Mouse (Mus musculus) neural tube, embryonic 15.5 days (tissue): ENCODE results near the gene Farp1. TPM values are rescaled to one million over a fixed set of nuclear protein-coding genes. Genes with fewer than 3 reads are reported as not detected.

ENCODE experiments used
- ATAC-seq: fragments of 200-750 bp; cut with Nextera tagmentation; 2 replicates; pipeline ENCODE4 v1.8.0; 2017; ENCODE audit warnings: mild to moderate bottlenecking, moderate TSS enrichment, moderate library complexity; ENCODE audit not compliant: low FRiP score
- H3K27ac ChIP-seq: fragments of 300-500 bp; sonication (generic); replicated peaks from 2 replicates; pipeline ENCODE4 v1.5.1; 2015; ENCODE audit warnings: mild to moderate bottlenecking, inconsistent platforms
- H3K27me3 ChIP-seq: fragments of 300-500 bp; sonication (generic); replicated peaks from 2 replicates; pipeline ENCODE4 v1.6.1; 2015; ENCODE audit warnings: inconsistent platforms
- H3K36me3 ChIP-seq: fragments of 300-500 bp; sonication (generic); 2 replicates; pipeline ENCODE4 v1.6.1; 2015; ENCODE audit warnings: inconsistent platforms
- H3K4me1 ChIP-seq: fragments of 300-500 bp; sonication (generic); 2 replicates; pipeline ENCODE4 v1.6.1; 2015; ENCODE audit warnings: inconsistent platforms
- H3K4me2 ChIP-seq: fragments of 300-500 bp; sonication (generic); 2 replicates; pipeline ENCODE4 v1.6.1; 2015; ENCODE audit warnings: inconsistent platforms, mild to moderate bottlenecking, moderate library complexity
- H3K4me3 ChIP-seq: fragments of 300-500 bp; sonication (generic); replicated peaks from 2 replicates; pipeline ENCODE4 v1.5.1; 2015; ENCODE audit warnings: mild to moderate bottlenecking, inconsistent platforms
- H3K9ac ChIP-seq: fragments of 300-500 bp; sonication (generic); replicated peaks from 2 replicates; pipeline ENCODE4 v1.6.1; 2015; ENCODE audit warnings: mild to moderate bottlenecking, inconsistent platforms
- H3K9me3 ChIP-seq: fragments of 300-500 bp; sonication (generic); replicated peaks from 2 replicates; pipeline ENCODE4 v1.6.1; 2016; ENCODE audit warnings: inconsistent platforms
- WGBS: fragments of 180-500 bp; shearing (Covaris S2); methylation state at CpG from one replicate; pipeline ENCODE4 v1.1.7; 2015; ENCODE audit warnings: mixed read lengths; 5-methylcytosine and 5-hydroxymethylcytosine counted together
- polyA plus RNA-seq: library from polyadenylated mRNA; unstranded; fragments of >200 nt; fragmentation: Nextera tagmentation; extraction: Ambion mirVana; gene quantifications from 2 replicates; pipeline ENCODE4 v1.2.1, GENCODE M21; 2015

Farp1 gene
- polyA plus RNA-seq, 1 experiment from 2014 or later, result 28.5 TPM

GRCm38 (mm10) chr14:121148088-121148785 is 113.2 kb downstream of the Farp1 start:
- no peaks in the 10 kb centered on the region for H3K27me3 ChIP-seq
- H3K9ac ChIP-seq, result no peak overlapping the region
- H3K9me3 ChIP-seq, result no peaks in the 10 kb centered on the region
- H3K4me1 ChIP-seq, result peaks cover 51% of the 10 kb centered on the region
- no peaks in the 10 kb centered on the region for H3K36me3 ChIP-seq
- WGBS, result 76% methylated on average over 11 of the region's 11 CpGs
- no peak overlapping the region for H3K27ac ChIP-seq
- ATAC-seq, result no peak
- H3K4me3 ChIP-seq, result no peak overlapping the region
- no peak overlapping the region for H3K4me2 ChIP-seq

DNA sequence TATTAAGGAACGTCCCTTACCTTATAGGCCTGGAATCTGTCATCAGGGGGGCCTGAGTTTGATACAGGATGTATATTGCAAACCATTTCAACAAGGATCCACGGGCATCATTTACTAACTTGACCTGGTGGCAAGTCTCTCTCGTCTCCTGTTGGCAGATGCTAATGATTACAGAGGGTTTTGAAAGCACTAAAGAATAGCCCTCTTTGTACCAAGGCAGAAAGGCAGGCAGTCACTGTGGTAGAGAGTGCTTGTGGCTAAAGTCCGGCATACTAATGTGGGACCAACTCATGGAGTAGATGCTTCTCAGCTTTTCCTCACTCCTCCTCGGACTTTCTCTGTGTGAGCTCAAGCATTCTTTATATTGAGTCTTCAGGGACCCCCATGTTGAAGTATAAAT is 115.0 kb downstream of the Farp1 start:
- H3K27me3 ChIP-seq, result no peaks in the 10 kb centered on the region
- 61% methylated on average over 5 of the region's 5 CpGs for WGBS
- H3K4me3 ChIP-seq, result no peak overlapping the region
- H3K27ac ChIP-seq, result no peak overlapping the region
- no peak for ATAC-seq
- peaks cover 64% of the 10 kb centered on the region for H3K4me1 ChIP-seq
- no peaks in the 10 kb centered on the region for H3K36me3 ChIP-seq
- H3K9ac ChIP-seq, result no peak overlapping the region
- H3K4me2 ChIP-seq, result no peak overlapping the region
- no peaks in the 10 kb centered on the region for H3K9me3 ChIP-seq

- Histone ChIP-seq H3K4me3 (no peak overlapping the region), H3K4me2 (no peak overlapping the region), H3K27ac (peak overlapping the region; percentile 45; the same call in 1 of the 2 replicates), H3K9ac (no peak overlapping the region), H3K36me3 (no peaks in the 10 kb centered on the region), H3K9me3 (no peaks in the 10 kb centered on the region), H3K4me1 (peaks cover 60% of the 10 kb centered on the region), H3K27me3 (no peaks in the 10 kb centered on the region)
- WGBS, result 79% methylated on average over 10 of the region's 10 CpGs
- no peak for ATAC-seq
Measured at GRCm38 (mm10) chr14:121151837-121152236, 116.8 kb downstream of the Farp1 start.

GRCm38 (mm10) chr14:121152771-121153170 is 117.8 kb downstream of the Farp1 start:
- 65% methylated on average over 6 of the region's 6 CpGs for WGBS
- ATAC-seq, result no peak
- Histone ChIP-seq H3K27ac (peak overlapping the region; percentile 56; the same call in 1 of the 2 replicates), H3K4me3 (no peak overlapping the region), H3K36me3 (no peaks in the 10 kb centered on the region), H3K9me3 (no peaks in the 10 kb centered on the region), H3K4me2 (no peak overlapping the region), H3K9ac (no peak overlapping the region), H3K4me1 (peaks cover 57% of the 10 kb centered on the region), H3K27me3 (no peaks in the 10 kb centered on the region)

- H3K9ac ChIP-seq, result no peak overlapping the region
- H3K4me3 ChIP-seq, result no peak overlapping the region
- H3K36me3 ChIP-seq, result no peaks in the 10 kb centered on the region
- no peaks in the 10 kb centered on the region for H3K9me3 ChIP-seq
- 0 out of 2 replicates have a peak, but pooled peaks have one; percentile 29 for ATAC-seq
- no peaks in the 10 kb centered on the region for H3K27me3 ChIP-seq
- peak overlapping the region; percentile 56; the same call in 1 of the 2 replicates for H3K27ac ChIP-seq
- H3K4me2 ChIP-seq, result no peak overlapping the region
- 22% methylated on average over 7 of the region's 7 CpGs for WGBS
- peaks cover 52% of the 10 kb centered on the region for H3K4me1 ChIP-seq
Measured at GRCm38 (mm10) chr14:121153260-121153659, 118.3 kb downstream of the Farp1 start.

- Histone ChIP-seq H3K36me3 (no peaks in the 10 kb centered on the region), H3K4me2 (no peak overlapping the region), H3K9ac (no peak overlapping the region), H3K9me3 (no peaks in the 10 kb centered on the region), H3K4me1 (peaks cover 47% of the 10 kb centered on the region), H3K27me3 (no peaks in the 10 kb centered on the region), H3K27ac (no peak overlapping the region; the same call in 1 of the 2 replicates), H3K4me3 (no peak overlapping the region)
- 58% methylated on average over 4 of the region's 4 CpGs for WGBS
- no peak for ATAC-seq
Measured at GRCm38 (mm10) chr14:121155173-121155572, 120.2 kb downstream of the Farp1 start.

DNA sequence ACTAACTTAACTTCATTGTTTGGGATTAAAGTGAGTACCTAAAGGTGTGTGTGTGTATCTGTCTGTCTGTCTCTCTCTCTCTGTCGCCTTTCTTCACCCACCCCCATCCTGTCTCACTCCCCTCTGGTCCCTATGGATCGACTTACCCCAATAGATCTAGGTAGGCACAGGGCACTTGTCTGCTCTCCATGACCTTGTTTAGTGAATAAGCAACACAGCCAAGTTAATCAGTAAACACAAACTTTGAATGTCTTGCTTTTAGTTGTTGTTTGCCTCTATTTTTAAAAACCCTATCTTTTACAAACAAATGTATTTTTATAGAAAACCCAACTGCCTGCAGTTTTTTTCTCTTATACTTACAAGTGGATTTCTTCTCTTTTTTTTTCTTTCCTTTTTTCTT is 123.6 kb downstream of the Farp1 start:
- Histone ChIP-seq H3K9me3 (no peaks in the 10 kb centered on the region), H3K4me3 (no peak overlapping the region), H3K4me1 (peaks cover 20% of the 10 kb centered on the region), H3K27me3 (no peaks in the 10 kb centered on the region), H3K27ac (no peak overlapping the region), H3K4me2 (no peak overlapping the region), H3K9ac (no peak overlapping the region), H3K36me3 (no peaks in the 10 kb centered on the region)
- WGBS, result 78% methylated on average over 2 of the region's 2 CpGs
- no peak for ATAC-seq

GRCm38 (mm10) chr14:121162822-121163221 is 127.8 kb downstream of the Farp1 start:
- Histone ChIP-seq H3K27ac (no peak overlapping the region), H3K4me3 (no peak overlapping the region), H3K4me2 (no peak overlapping the region), H3K36me3 (no peaks in the 10 kb centered on the region), H3K4me1 (peaks cover 18% of the 10 kb centered on the region), H3K9ac (no peak overlapping the region), H3K9me3 (no peaks in the 10 kb centered on the region), H3K27me3 (no peaks in the 10 kb centered on the region)
- ATAC-seq, result no peak
- 89% methylated on average over 2 of the region's 2 CpGs for WGBS

GRCm38 (mm10) chr14:121164866-121165265 is 129.9 kb downstream of the Farp1 start:
- Histone ChIP-seq H3K4me2 (no peak overlapping the region), H3K9ac (no peak overlapping the region), H3K36me3 (no peaks in the 10 kb centered on the region), H3K9me3 (no peaks in the 10 kb centered on the region), H3K4me3 (no peak overlapping the region), H3K4me1 (peaks cover 18% of the 10 kb centered on the region), H3K27me3 (no peaks in the 10 kb centered on the region), H3K27ac (no peak overlapping the region; the same call in 1 of the 2 replicates)
- 85% methylated on average over 1 of the region's 1 CpGs for WGBS
- ATAC-seq, result no peak

GRCm38 (mm10) chr14:121165408-121166037 is 130.5 kb downstream of the Farp1 start:
- no peak overlapping the region for H3K9ac ChIP-seq
- no peak overlapping the region for H3K4me3 ChIP-seq
- H3K4me1 ChIP-seq, result peaks cover 19% of the 10 kb centered on the region
- no peaks in the 10 kb centered on the region for H3K9me3 ChIP-seq
- WGBS, result 61% methylated on average over 6 of the region's 6 CpGs
- ATAC-seq, result no peak
- no peaks in the 10 kb centered on the region for H3K36me3 ChIP-seq
- no peaks in the 10 kb centered on the region for H3K27me3 ChIP-seq
- H3K4me2 ChIP-seq, result no peak overlapping the region
- H3K27ac ChIP-seq, result no peak overlapping the region; the same call in 1 of the 2 replicates

GRCm38 (mm10) chr14:121166038-121166436 is 131.0 kb downstream of the Farp1 start:
- ATAC-seq, result no peak
- no peaks in the 10 kb centered on the region for H3K36me3 ChIP-seq
- no peaks in the 10 kb centered on the region for H3K27me3 ChIP-seq
- no peak overlapping the region for H3K4me3 ChIP-seq
- no peak overlapping the region for H3K9ac ChIP-seq
- H3K4me2 ChIP-seq, result no peak overlapping the region
- H3K27ac ChIP-seq, result no peak overlapping the region
- no peaks in the 10 kb centered on the region for H3K9me3 ChIP-seq
- peaks cover 21% of the 10 kb centered on the region for H3K4me1 ChIP-seq
- WGBS, result 87% methylated on average over 7 of the region's 7 CpGs

- peaks cover 44% of the 10 kb centered on the region for H3K4me1 ChIP-seq
- H3K4me2 ChIP-seq, result no peak overlapping the region
- H3K9me3 ChIP-seq, result no peaks in the 10 kb centered on the region
- 85% methylated on average over 3 of the region's 3 CpGs for WGBS
- no peak for ATAC-seq
- no peak overlapping the region for H3K27ac ChIP-seq
- no peaks in the 10 kb centered on the region for H3K27me3 ChIP-seq
- no peak overlapping the region for H3K4me3 ChIP-seq
- no peak overlapping the region for H3K9ac ChIP-seq
- no peaks in the 10 kb centered on the region for H3K36me3 ChIP-seq
Measured at GRCm38 (mm10) chr14:121168716-121169115, 133.7 kb downstream of the Farp1 start.
